Mouse (Mus musculus): ENCODE data around the gene Lonp1. TPM values are rescaled to one million over a fixed set of nuclear protein-coding genes. Genes with fewer than 3 reads are reported as not detected.

Gene Lonp1
- 202 and 208 TPM in 2 replicates for polyA plus RNA-seq (2012)

DNA sequence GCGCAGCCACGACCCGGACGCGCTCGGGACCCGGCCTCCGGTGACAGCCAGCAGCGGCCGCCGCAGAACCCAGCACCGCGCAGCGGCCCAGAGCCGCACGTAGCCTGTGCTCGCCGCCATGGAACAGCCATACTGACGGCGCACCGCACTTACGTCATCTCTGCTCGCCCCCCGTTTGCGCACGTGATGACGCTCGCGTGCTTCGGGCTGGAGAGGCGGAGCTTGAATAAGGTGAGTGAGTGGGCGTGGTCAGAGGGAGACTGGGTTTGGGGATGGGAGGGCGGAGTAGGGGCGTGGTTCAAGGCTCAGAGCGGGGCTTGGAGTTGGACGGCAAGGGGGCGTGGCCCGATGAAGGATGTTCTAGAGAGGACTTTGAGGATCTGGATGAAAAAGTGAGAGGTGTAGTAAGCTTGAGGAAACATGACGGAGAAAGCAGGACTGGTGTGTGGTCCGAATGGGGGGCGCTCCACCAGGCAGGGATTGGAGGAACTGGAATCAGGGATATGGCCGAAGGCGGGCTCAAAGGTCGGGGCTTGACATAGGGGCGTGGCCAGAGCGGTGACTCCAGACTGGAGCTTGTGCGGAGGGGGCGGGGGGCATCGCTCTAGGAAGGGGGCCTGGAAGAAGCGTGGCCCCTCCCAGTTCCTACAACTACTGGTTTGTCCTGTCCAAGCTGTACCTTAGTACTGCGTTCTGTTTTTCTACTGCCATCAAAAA, at the start of gene Lonp1:
TSS of gene Lonp1 (minus strand) at position 134 of the 717 bp plus-strand sequence.
- TF ChIP-seq GATA1 (IDR thresholded peaks at IDR 0.05; ENCODE audit: low read length) = no peak

DNA sequence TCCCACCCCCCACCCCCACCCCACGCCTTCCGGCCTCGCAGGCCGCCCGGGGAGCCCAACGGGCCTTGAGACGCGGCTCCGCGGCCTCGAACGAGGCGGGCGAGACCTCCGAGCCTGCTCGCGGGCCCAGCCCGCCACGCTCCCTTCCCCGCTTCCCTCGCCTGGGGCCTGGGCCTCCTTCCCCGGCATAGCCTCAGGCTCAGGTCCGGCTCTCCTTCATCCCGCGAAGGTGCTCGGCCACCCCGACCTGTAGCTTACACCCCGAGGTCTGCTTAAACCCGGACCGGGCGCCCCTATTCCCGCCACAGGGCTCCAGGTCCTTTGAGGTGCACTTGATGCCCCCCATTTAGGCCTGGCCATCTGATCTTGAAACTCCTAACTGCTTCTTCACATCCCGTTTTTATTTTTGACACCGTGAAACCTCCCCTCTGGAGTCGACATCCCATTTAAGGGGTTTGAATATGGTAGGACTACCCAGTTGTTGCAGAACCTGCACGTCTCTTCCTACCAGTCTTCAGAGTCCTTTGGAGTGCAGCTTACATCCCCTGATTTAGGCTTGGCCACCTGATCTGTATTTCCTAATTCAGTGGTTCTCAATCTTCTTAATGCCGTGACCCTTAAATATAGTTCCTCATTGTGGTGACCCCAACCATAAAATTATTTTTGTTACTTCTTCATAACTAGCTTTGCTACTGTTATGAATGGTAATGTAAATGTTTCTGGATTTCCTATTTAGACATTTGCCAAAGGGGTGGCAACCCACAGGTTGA, 47.1 kb upstream of the Lonp1 start:
- TF ChIP-seq GATA1 (IDR thresholded peaks at IDR 0.05; ENCODE audit: low read length) = no peak

DNA sequence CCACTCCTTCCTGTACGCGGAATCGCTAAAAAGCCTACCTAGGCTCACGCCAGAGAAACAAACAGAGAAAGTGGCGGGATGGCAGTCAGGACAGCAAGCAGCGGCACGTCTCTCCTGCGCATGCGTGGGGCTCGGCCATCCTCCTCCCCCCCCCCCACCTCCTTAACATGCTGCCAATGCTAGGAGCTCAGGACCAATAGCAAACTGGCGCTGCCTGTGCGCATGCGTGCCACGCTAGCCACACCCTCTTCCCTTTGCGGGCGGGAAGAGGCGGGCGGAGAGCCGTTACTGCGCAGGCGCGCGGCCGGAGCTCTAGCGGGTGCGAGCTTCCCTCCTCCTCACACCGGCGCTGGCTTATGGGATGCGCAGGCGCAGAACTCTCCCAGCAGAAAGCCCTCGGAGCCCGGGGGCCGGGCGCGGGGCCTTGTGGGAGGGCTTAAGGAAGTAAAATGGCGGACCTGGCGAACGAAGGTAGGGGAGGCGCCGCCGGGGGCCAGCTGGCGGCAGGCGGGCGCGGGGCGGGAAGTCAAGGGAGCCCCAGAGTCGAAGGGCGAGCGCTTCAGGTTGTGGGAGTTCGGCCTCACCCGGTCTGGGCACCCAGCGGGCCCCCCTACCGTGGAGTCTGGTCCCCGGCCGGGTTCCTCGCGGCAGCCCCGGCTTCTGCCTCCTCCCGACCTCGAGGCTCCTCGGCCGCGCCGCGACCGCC, 46.4 kb upstream of the Lonp1 start, which contains the start of gene Ranbp3:
TSS of gene Ranbp3 (plus strand) at position 354 of the 706 bp plus-strand sequence.
- no peak for TF ChIP-seq GATA1 (IDR thresholded peaks at IDR 0.05; ENCODE audit: low read length)

DNA sequence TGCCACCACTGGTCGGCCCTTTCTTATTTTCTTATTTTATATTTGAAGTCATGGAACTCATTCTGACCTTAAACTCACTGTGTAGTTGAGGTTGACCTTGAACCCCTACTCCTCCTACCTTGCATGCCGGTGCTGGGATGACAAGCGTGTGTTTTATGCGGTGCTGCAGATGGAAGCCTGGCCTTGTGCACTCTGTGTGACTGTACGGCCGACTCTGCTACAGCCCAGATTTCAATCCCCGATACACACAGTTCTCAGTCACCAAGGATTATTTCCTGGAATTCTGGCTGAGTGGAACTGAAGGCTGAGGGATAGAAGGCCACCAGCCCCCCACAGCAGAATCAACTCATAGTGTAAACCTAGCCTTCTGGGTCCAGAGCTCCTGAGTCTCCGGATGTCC, 43.1 kb upstream of the Lonp1 start:
- TF ChIP-seq GATA1 (IDR thresholded peaks at IDR 0.05; ENCODE audit: low read length) = no peak

DNA sequence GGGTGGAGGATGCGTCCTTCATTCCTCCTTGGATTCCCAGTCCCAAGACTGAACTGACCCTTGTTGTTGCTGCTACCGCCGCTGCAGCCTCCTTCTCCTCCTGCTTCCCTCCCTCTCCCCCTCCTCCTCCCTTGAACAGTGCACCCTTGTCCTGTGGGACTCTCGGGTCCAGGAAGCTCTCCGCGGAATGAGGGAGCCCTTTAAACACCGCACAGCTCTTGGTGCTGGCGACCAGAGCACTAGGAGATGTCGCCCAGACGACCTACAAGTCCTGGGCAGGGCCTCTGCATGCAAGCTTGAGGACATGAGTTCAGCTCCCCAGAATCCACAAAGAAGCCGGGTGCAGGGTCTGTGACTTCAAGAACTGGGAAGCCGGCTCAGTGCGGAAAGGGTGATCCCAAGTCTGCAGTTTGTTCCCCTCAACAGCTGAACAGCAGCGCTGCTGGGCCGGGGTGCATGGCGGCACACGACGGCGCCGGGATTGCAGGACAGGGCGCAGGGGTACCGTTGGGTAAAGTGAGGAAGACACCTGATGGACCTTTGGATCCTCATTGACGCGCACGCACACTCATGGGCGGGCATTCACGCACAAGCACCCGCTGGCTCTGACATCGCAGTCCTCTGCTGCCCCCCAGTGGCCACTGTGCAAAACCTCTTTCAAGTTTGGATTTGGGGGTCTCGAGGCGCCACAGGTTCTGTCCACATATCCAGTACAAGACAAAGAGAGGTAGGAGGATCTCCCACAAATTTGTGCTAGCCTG, 41.9 kb upstream of the Lonp1 start:
- no peak for TF ChIP-seq GATA1 (IDR thresholded peaks at IDR 0.05; ENCODE audit: low read length)

DNA sequence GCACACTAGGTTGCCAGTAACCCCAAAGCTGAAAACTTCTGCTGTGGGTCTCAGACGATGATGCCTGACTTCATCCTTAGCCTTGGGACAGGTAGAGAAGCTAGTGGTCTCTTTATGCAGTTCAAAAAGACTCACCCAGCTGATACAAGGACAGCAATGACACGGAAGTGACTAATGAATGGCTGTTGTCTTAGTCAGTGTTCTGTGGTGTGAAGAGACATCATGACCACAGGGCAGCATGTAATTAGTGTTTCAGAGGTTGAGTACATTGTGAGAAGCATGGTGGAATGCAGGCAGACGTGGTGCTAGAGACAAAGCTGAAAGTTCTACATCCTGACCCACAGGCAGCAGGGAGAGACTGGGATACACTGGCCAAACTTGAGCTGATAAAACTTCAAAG, 40.9 kb upstream of the Lonp1 start:
- no peak for TF ChIP-seq GATA1 (IDR thresholded peaks at IDR 0.05; ENCODE audit: low read length)

DNA sequence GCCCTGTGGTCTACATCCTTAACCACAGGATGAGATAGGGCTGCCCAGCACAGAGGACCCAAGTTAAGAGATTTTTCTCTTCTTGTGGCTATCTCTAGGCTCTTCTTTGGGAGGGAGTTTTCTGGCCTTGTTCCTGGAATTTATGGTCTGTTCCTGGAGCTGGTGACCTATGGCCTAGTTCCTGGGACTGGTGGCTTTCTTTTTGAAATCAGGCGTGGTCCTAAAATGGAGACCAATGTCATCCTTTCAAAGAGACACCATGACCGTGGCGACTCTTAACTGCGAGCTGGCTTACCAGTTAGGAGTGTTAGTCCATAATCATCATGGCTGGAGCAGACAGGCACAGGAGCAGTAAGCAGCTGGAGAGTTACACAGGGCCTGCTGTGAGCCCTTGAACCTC, 39.7 kb upstream of the Lonp1 start:
- TF ChIP-seq GATA1 (IDR thresholded peaks at IDR 0.05; ENCODE audit: low read length) = no peak

DNA sequence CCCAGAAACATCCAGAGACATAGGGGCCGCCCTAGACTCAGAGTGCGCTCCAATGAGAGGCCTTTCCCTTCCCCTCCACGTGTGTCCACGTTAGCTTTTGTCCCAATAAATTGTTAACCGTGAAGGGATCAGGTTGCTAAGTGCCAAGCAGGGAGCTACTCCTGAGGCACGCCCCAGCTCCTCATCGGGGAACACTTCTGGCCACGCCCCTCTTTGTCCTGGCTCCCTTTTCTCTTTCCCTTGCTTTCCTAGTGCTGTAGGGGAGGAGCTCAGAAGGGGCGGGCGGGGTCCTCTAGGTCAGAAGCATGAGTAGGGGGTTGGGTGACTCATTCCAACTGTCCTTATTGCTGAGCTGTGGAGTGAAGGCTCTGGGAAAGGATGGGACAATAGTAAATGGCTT, 37.6 kb upstream of the Lonp1 start:
- no peak for TF ChIP-seq GATA1 (IDR thresholded peaks at IDR 0.05; ENCODE audit: low read length)

DNA sequence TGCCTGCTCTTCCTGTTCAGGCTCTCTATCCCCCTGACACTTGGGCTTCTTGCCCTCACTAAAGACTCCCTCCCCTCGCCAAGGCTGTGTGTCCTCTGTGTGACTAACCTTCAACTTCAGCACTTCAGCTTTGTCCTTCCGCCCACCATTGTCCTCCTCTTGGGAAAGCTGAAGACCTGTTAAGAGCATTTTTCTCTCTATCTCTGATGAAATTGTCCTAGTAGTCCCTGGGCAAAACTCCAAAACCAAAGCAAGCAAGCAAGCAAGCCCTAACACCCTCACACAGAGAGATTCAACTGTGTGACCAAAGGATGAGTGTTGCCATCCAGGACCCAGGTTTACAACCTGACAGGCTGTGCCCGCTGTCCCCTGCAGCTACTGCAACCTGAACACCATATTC, 37.0 kb upstream of the Lonp1 start:
- no peak for TF ChIP-seq GATA1 (IDR thresholded peaks at IDR 0.05; ENCODE audit: low read length)

DNA sequence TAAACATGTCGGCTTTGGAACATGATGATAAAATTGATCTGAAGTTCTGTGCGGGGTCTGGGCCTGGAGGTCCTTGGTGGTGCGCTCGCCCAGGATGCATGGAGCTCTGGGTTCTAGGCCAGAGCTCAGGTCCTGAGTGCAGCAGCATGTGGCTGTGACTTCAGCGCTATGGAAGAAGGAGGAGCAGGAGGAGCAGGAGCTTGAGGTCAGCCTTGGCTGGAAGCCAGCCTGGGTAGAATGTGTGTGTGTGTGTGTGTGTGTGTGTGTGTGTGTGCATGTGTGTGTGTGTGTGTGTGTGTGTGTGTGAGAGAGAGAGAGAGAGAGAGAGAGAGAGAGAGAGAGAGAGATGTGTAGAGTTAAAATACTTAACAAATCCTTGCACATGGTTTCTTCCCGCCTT, 29.5 kb upstream of the Lonp1 start:
- TF ChIP-seq GATA1 (IDR thresholded peaks at IDR 0.05; ENCODE audit: low read length) = no peak

DNA sequence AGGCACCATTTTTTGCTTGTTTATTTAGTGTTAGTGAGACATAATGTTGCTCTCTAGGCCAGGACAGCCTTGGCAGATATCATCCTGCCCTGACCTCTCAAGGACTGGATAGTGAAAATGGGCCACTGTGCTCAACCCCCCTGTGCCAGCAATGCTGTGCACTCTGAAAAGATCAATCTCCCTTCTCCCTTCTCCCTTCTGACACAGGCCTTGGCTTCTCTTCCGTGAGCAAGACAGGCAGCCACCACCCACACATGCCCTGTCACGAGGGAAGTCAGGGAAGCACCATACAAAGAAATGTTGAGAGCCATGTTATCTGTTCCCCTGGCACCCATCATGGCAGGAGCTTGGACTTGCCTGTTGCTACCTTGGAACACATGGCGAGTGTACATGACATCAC, 28.6 kb upstream of the Lonp1 start:
- no peak for TF ChIP-seq GATA1 (IDR thresholded peaks at IDR 0.05; ENCODE audit: low read length)

DNA sequence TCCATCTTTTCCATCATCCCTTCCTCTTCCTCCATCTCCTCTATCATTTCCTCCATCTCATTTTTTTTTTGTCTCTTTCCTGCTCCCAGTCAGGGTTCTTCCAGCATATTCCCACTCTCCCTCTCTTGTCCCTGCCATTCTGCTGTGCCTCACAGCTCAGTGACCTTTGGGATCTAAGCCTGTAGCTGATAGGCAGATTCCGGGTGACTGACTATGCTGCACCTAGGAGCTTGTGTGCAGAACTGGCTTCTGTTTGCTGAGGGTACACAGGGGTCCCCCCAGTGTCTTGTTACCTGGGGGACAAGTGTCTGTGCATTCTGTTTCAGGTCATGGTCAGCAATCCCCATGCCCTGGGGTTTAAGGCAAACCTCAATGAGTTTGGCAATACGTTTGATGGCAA, 28.1 kb upstream of the Lonp1 start:
- no peak for TF ChIP-seq GATA1 (IDR thresholded peaks at IDR 0.05; ENCODE audit: low read length)

DNA sequence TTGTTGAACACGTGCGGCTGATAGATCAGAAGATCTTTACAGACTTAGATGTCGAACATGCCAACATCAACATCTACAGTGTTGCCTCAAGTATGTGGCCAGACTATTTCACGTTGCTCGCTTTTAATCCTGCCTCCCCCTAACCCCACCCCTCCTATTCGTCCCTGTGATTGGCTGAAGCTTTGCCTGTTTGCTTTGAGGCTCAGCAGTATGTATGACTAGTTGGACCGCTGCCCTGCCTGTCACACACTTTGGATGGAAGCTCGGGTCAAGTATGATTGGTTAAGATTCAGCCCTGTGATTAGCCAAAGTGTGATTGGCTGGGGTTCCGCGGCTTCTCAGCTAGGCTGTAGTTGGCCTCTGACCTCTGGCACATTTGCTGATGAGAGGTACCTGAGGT, 25.1 kb upstream of the Lonp1 start:
- TF ChIP-seq GATA1 (IDR thresholded peaks at IDR 0.05; ENCODE audit: low read length) = no peak

DNA sequence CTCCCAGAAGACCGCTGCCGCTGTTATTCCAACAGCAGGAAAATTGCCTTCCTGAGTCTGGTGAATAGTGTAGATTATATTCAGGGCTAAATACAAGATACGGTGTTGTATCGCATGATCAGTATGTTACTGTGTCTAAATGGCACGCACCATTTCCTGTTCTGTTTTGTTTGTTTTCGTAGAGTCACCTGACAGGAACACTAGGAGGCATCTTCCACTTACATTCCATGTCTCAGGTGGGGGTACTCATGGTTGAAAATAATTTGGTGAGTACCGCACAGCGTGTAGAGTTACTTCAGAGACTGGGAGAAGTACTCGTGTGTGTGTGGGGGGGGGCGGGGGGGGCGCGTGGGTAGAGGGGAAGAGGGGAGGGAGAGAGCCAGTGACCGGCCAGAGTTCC, 20.9 kb upstream of the Lonp1 start:
- no peak for TF ChIP-seq GATA1 (IDR thresholded peaks at IDR 0.05; ENCODE audit: low read length)

DNA sequence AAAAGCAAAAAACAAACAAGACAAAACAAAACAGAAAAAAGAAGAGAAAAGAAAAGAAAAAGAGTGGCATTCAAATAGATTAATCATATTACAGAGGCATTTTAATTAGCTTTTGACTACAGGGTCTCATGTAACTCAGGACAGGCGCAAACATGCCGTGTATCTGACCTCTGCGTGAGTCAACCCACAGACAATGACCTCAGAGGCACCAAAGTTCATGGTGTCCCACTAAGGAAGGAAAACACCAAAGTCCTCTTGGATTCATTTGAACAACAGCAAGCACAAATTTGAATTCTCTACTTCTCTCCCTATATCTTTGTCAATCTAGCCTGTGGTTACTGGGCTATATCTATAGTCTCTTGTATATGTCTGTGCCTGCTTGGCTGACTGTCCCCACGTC, 16.6 kb upstream of the Lonp1 start:
- no peak for TF ChIP-seq GATA1 (IDR thresholded peaks at IDR 0.05; ENCODE audit: low read length)

DNA sequence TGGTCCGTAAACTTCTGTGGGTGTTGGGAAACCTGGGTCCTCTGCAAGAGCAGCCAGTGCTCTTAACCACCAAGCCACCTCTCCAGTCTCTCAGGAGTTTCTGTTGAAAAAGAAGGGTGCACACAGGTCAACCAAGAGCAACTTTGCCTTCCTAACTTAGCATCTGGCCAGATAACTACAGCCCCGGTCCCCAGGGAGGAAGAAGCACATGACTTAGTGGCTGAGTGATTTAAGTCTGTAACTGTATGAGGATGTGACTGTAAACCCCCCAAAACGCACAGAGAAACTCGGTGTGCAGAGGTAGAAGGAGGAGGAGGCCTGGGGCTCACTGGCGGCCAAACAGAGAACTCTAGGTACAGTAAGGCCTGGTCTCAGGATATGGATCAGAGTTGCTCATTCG, 7.3 kb upstream of the Lonp1 start:
- no peak for TF ChIP-seq GATA1 (IDR thresholded peaks at IDR 0.05; ENCODE audit: low read length)
